Mouse (Mus musculus): ENCODE results near the gene Lrrc15. TPM values are rescaled to one million over a fixed set of nuclear protein-coding genes. Genes with fewer than 3 reads are reported as not detected.

Lrrc15 gene
- polyA plus RNA-seq, 1 experiment from 2014 or later = 1.1 TPM

- Histone ChIP-seq H3K4me2 (replicated peaks; ENCODE audit: low read depth, low read length) (peak overlapping the region; percentile 56), H3K9ac (ENCODE audit: low read depth, low read length) (peak overlapping the region; percentile 35), H3K36me3 (ENCODE audit: control insufficient read depth, insufficient read depth, low read length) (no peaks in the 10 kb centered on the region), H3K27ac (ENCODE audit: low read depth, low read length) (no peak overlapping the region; the same call in 1 of the 2 replicates), H3K27me3 (ENCODE audit: control insufficient read depth, insufficient read depth, low read length) (peaks cover 9% of the 10 kb centered on the region; the same call in 1 of the 2 replicates), H3K4me3 (ENCODE audit: low read length) (peak overlapping the region; percentile 30), H3K9me3 (ENCODE audit: control insufficient read depth, low read length) (no peaks in the 10 kb centered on the region), H3K4me1 (ENCODE audit: control insufficient read depth, insufficient read depth, low read length) (peaks cover 14% of the 10 kb centered on the region)
- ATAC-seq (ENCODE audit: low FRiP score, low TSS enrichment) = peak; percentile 88
- WGBS = 2% methylated on average over 33 of the region's 33 CpGs
These were observed 46.9 kb downstream of the Lrrc15 start for GRCm38 (mm10) chr16:30236091-30236699.

- Histone ChIP-seq H3K4me3 (ENCODE audit: low read length) (no peak overlapping the region; the same call in 1 of the 2 replicates), H3K36me3 (ENCODE audit: control insufficient read depth, insufficient read depth, low read length) (no peaks in the 10 kb centered on the region), H3K9me3 (ENCODE audit: control insufficient read depth, low read length) (no peaks in the 10 kb centered on the region), H3K27ac (ENCODE audit: low read depth, low read length) (no peak overlapping the region), H3K9ac (ENCODE audit: low read depth, low read length) (no peak overlapping the region), H3K27me3 (ENCODE audit: control insufficient read depth, insufficient read depth, low read length) (peaks cover 9% of the 10 kb centered on the region; the same call in 1 of the 2 replicates), H3K4me2 (replicated peaks; ENCODE audit: low read depth, low read length) (no peak overlapping the region), H3K4me1 (ENCODE audit: control insufficient read depth, insufficient read depth, low read length) (peaks cover 14% of the 10 kb centered on the region)
- ATAC-seq (ENCODE audit: low FRiP score, low TSS enrichment) = no peak
- WGBS = 39% methylated on average over 2 of the region's 2 CpGs
These were observed 47.5 kb downstream of the Lrrc15 start for GRCm38 (mm10) chr16:30235577-30235976.

- 45% methylated on average over 12 of the region's 12 CpGs for WGBS
- Histone ChIP-seq H3K4me1 (ENCODE audit: control insufficient read depth, insufficient read depth, low read length) (peaks cover 14% of the 10 kb centered on the region), H3K9ac (ENCODE audit: low read depth, low read length) (no peak overlapping the region)
These were observed 48.2 kb downstream of the Lrrc15 start for GRCm38 (mm10) chr16:30234636-30235546.

GRCm38 (mm10) chr16:30234077-30234476 lies 49.0 kb downstream of the Lrrc15 start:
- Histone ChIP-seq H3K4me2 (replicated peaks; ENCODE audit: low read depth, low read length) (no peak overlapping the region), H3K9ac (ENCODE audit: low read depth, low read length) (no peak overlapping the region), H3K9me3 (ENCODE audit: control insufficient read depth, low read length) (no peaks in the 10 kb centered on the region), H3K4me3 (ENCODE audit: low read length) (no peak overlapping the region), H3K27me3 (ENCODE audit: control insufficient read depth, insufficient read depth, low read length) (peaks cover 9% of the 10 kb centered on the region; the same call in 1 of the 2 replicates), H3K27ac (ENCODE audit: low read depth, low read length) (no peak overlapping the region), H3K36me3 (ENCODE audit: control insufficient read depth, insufficient read depth, low read length) (no peaks in the 10 kb centered on the region), H3K4me1 (ENCODE audit: control insufficient read depth, insufficient read depth, low read length) (peaks cover 14% of the 10 kb centered on the region)
- ATAC-seq (ENCODE audit: low FRiP score, low TSS enrichment) = no peak
- 43% methylated on average over 8 of the region's 8 CpGs for WGBS

More at GRCm38 (mm10) chr16:30234636-30235546, 48.2 kb downstream of the Lrrc15 start:
- H3K4me2 ChIP-seq (replicated peaks; ENCODE audit: low read depth, low read length) = no peak overlapping the region
- H3K27me3 ChIP-seq (ENCODE audit: control insufficient read depth, insufficient read depth, low read length) = peaks cover 9% of the 10 kb centered on the region; the same call in 1 of the 2 replicates
- H3K9me3 ChIP-seq (ENCODE audit: control insufficient read depth, low read length) = no peaks in the 10 kb centered on the region
- ATAC-seq (ENCODE audit: low FRiP score, low TSS enrichment) = no peak
- no peak overlapping the region for H3K4me3 ChIP-seq (ENCODE audit: low read length)
- H3K27ac ChIP-seq (ENCODE audit: low read depth, low read length) = no peak overlapping the region
- no peaks in the 10 kb centered on the region for H3K36me3 ChIP-seq (ENCODE audit: control insufficient read depth, insufficient read depth, low read length)

- 42% methylated on average over 13 of the region's 13 CpGs for WGBS
- Histone ChIP-seq H3K36me3 (ENCODE audit: control insufficient read depth, insufficient read depth, low read length) (no peaks in the 10 kb centered on the region), H3K27me3 (ENCODE audit: control insufficient read depth, insufficient read depth, low read length) (0 out of 2 replicates have a peak, but pooled peaks cover 3% of the 10 kb centered on the region), H3K4me2 (replicated peaks; ENCODE audit: low read depth, low read length) (no peak overlapping the region), H3K4me3 (ENCODE audit: low read length) (no peak overlapping the region), H3K27ac (ENCODE audit: low read depth, low read length) (no peak overlapping the region), H3K9ac (ENCODE audit: low read depth, low read length) (no peak overlapping the region), H3K9me3 (ENCODE audit: control insufficient read depth, low read length) (no peaks in the 10 kb centered on the region), H3K4me1 (ENCODE audit: control insufficient read depth, insufficient read depth, low read length) (peaks cover 19% of the 10 kb centered on the region)
- ATAC-seq (ENCODE audit: low FRiP score, low TSS enrichment) = no peak
These were observed 51.0 kb downstream of the Lrrc15 start for GRCm38 (mm10) chr16:30231882-30232604.

GRCm38 (mm10) chr16:30227352-30227751 lies 55.7 kb downstream of the Lrrc15 start:
- Histone ChIP-seq H3K4me1 (ENCODE audit: control insufficient read depth, insufficient read depth, low read length) (peaks cover 5% of the 10 kb centered on the region; the same call in 1 of the 2 replicates), H3K4me2 (replicated peaks; ENCODE audit: low read depth, low read length) (no peak overlapping the region), H3K9me3 (ENCODE audit: control insufficient read depth, low read length) (no peaks in the 10 kb centered on the region), H3K27ac (ENCODE audit: low read depth, low read length) (peak overlapping the region; percentile 48; the same call in 1 of the 2 replicates), H3K36me3 (ENCODE audit: control insufficient read depth, insufficient read depth, low read length) (no peaks in the 10 kb centered on the region), H3K4me3 (ENCODE audit: low read length) (no peak overlapping the region), H3K9ac (ENCODE audit: low read depth, low read length) (no peak overlapping the region), H3K27me3 (ENCODE audit: control insufficient read depth, insufficient read depth, low read length) (no peaks in the 10 kb centered on the region)
- 21% methylated on average over 7 of the region's 7 CpGs for WGBS
- ATAC-seq (ENCODE audit: low FRiP score, low TSS enrichment) = peak; percentile 93

GRCm38 (mm10) chr16:30221161-30221782 lies 61.8 kb downstream of the Lrrc15 start:
- Histone ChIP-seq H3K9ac (ENCODE audit: low read depth, low read length) (no peak overlapping the region), H3K27me3 (ENCODE audit: control insufficient read depth, insufficient read depth, low read length) (no peaks in the 10 kb centered on the region), H3K27ac (ENCODE audit: low read depth, low read length) (no peak overlapping the region), H3K9me3 (ENCODE audit: control insufficient read depth, low read length) (no peaks in the 10 kb centered on the region), H3K4me2 (replicated peaks; ENCODE audit: low read depth, low read length) (no peak overlapping the region), H3K36me3 (ENCODE audit: control insufficient read depth, insufficient read depth, low read length) (no peaks in the 10 kb centered on the region), H3K4me3 (ENCODE audit: low read length) (no peak overlapping the region), H3K4me1 (ENCODE audit: control insufficient read depth, insufficient read depth, low read length) (peaks cover 6% of the 10 kb centered on the region; the same call in 1 of the 2 replicates)
- no peak for ATAC-seq (ENCODE audit: low FRiP score, low TSS enrichment)
- 77% methylated on average over 13 of the region's 13 CpGs for WGBS

Measured in kidney, embryonic 14.5 days (tissue).